Mouse (Mus musculus) forebrain, postnatal 0 days (tissue): Measurements from ENCODE around the gene Gm44973. TPM values are rescaled to one million over a fixed set of nuclear protein-coding genes. Genes with fewer than 3 reads are reported as not detected.

ENCODE experiments used
- ATAC-seq: fragments of 200-750 bp; cut with Nextera tagmentation; 2 replicates; pipeline ENCODE4 v1.8.0; 2017; ENCODE audit warnings: mild to moderate bottlenecking, moderate library complexity
- DNase-seq: peaks from one replicate; pipeline ENCODE4 v3.0.0-alpha.2; 2015
- H3K27ac ChIP-seq: fragments of 300-500 bp; sonication (generic); 2 replicates; pipeline ENCODE4 v1.5.1; 2014; ENCODE audit warnings: low read depth, mild to moderate bottlenecking, antibody characterized with exemption, low read length, moderate library complexity, mixed read lengths
- H3K27me3 ChIP-seq: fragments of 300-500 bp; sonication (generic); 2 replicates; pipeline ENCODE4 v1.6.1; 2014; ENCODE audit warnings: mild to moderate bottlenecking, low read length, mixed read lengths; ENCODE audit not compliant: insufficient read depth
- H3K36me3 ChIP-seq: fragments of 300-500 bp; sonication (generic); 2 replicates; pipeline ENCODE4 v1.6.1; 2014; ENCODE audit warnings: mild to moderate bottlenecking, moderate library complexity; ENCODE audit not compliant: insufficient read depth
- H3K4me1 ChIP-seq: fragments of 300-500 bp; sonication (generic); 2 replicates; pipeline ENCODE4 v1.6.1; 2014; ENCODE audit warnings: antibody characterized with exemption; ENCODE audit not compliant: insufficient read depth
- H3K4me2 ChIP-seq: fragments of 300-500 bp; sonication (generic); 2 replicates; pipeline ENCODE4 v1.6.1; 2014; ENCODE audit warnings: low read depth, mild to moderate bottlenecking, moderate library complexity
- H3K4me3 ChIP-seq: fragments of 300-500 bp; sonication (generic); 2 replicates; pipeline ENCODE4 v1.5.1; 2014; ENCODE audit warnings: low read depth, low read length, mixed read lengths
- H3K9ac ChIP-seq: fragments of 300-500 bp; sonication (generic); 2 replicates; pipeline ENCODE4 v1.6.1; 2014; ENCODE audit warnings: mild to moderate bottlenecking
- H3K9me3 ChIP-seq: fragments of 300-500 bp; sonication (generic); 2 replicates; pipeline ENCODE4 v1.6.1; 2016; ENCODE audit warnings: low read length
- CTCF ChIP-seq: sonication (generic); IDR thresholded peaks from 2 replicates; pipeline ENCODE4 v1.5.1; 2016; ENCODE audit warnings: antibody characterized with exemption, control low read depth, low read depth
- WGBS: fragments of 180-500 bp; shearing (Covaris S2); extraction: QIAGEN DNeasy Blood & Tissue Kit; methylation state at CpG from one replicate; pipeline ENCODE4 v1.1.7; 2014; 5-methylcytosine and 5-hydroxymethylcytosine counted together
- polyA plus RNA-seq: library from polyadenylated mRNA; unstranded; fragments of >200 nt; fragmentation: Nextera tagmentation; extraction: Ambion mirVana; gene quantifications from 2 replicates; pipeline ENCODE4 v1.2.1, GENCODE M21; 2015
- total RNA-seq: library from RNA; depleted of rRNA; stranded (reverse); fragments of >200 nt; gene quantifications from 2 replicates; pipeline ENCODE4 v1.2.3, GENCODE M21; 2014

The Gm44973 gene
- total and polyA plus RNA-seq, 2 experiments from 2014 or later: 3.1 TPM; not detected in 1

- H3K9ac ChIP-seq: no peak overlapping the region
- H3K4me2 ChIP-seq: peak overlapping the region; percentile 57; the same call in 1 of the 2 replicates
- peaks cover 11% of the 10 kb centered on the region; the same call in 1 of the 2 replicates for H3K4me1 ChIP-seq
- WGBS: 93% methylated on average over 7 of the region's 7 CpGs
- ATAC-seq: no peak
- H3K36me3 ChIP-seq: peaks cover 36% of the 10 kb centered on the region
- no peaks in the 10 kb centered on the region for H3K27me3 ChIP-seq
- H3K9me3 ChIP-seq: no peaks in the 10 kb centered on the region
- DNase-seq: no peak
- TF ChIP-seq CTCF: no peak
- 0 out of 2 replicates have a peak overlapping the region, but pooled peaks have one; percentile 67 for H3K4me3 ChIP-seq
- H3K27ac ChIP-seq: no peak overlapping the region
Observed at GRCm38 (mm10) chr7:5037026-5037425, 21.7 kb downstream of the Gm44973 start.

DNA sequence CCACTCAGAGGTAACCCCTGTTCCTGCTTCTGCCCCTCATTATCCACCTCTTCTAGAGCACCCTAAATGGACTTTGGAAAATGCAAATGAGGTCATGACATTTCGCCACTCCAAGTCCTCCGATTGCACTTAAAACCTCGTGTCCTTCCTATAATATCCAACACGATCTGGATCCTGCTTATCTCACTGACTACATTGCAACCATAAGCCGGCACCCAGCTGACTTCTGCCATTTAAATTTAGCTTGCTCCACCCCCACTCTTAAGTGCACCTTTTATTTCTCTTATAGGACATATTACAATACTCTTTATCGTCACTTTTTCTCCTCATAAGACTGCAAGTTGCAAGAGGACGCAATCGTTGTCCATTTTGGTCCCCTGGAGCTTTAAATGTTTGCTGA lies 22.2 kb downstream of the Gm44973 start:
- no peak for ATAC-seq
- Histone ChIP-seq H3K9ac (peak overlapping the region; percentile 76), H3K4me2 (peak overlapping the region; percentile 57), H3K4me3 (peak overlapping the region; percentile 67), H3K27me3 (no peaks in the 10 kb centered on the region), H3K9me3 (no peaks in the 10 kb centered on the region), H3K36me3 (peaks cover 31% of the 10 kb centered on the region), H3K27ac (peak overlapping the region; percentile 96), H3K4me1 (peaks cover 11% of the 10 kb centered on the region; the same call in 1 of the 2 replicates)
- DNase-seq: no peak
- TF ChIP-seq CTCF: no peak
- WGBS: 82% methylated on average over 8 of the region's 8 CpGs

DNA sequence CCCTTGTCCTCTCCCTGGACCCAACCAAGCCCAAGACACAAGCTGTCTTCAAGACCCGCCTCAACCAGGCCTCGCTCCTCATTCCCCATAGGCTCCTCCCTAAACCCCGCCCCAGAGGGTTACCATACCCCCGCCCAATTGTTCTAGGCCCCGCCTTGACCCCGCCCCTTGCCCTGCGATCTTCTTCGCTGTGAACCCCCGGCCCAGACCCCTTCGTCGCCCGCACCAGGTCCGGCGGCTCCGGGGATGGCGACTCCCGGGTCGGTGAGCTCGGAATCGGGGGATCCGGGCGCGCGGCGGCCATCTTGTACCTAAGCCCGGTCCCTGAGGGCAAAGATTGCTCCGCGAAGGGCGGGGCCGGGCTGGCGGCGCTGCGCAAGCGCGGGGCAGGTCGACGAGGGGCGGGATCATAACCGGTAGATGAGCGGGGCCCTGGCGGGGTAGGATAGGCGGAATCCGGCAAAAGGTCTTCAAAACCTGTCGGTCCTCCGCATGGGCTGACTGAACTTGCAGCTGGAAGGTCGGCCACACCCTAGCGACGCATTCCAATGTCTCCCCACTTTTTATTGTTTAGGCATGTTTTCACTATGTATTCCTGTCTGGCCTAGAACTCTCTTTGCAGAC lies 22.9 kb downstream of the Gm44973 start, which contains the start of gene Zfp784:
Gene Zfp784 (minus strand): TSS at position 338 of the 624 bp plus-strand sequence.
- DNase-seq: peak; percentile 93
- peak within 1 kb of the TSS; percentile 57 for H3K4me2 ChIP-seq
- H3K9me3 ChIP-seq: no peaks in the 10 kb centered on the region
- H3K9ac ChIP-seq: peak within 1 kb of the TSS; percentile 76
- H3K27ac ChIP-seq: peak within 1 kb of the TSS; percentile 96
- under 1% methylated on average over 48 of the region's 48 CpGs for WGBS
- peaks cover 24% of the 10 kb centered on the region for H3K36me3 ChIP-seq
- ATAC-seq: peak; percentile 98
- TF ChIP-seq CTCF: no peak
- H3K27me3 ChIP-seq: no peaks in the 10 kb centered on the region
- H3K4me3 ChIP-seq: peak within 1 kb of the TSS; percentile 67
- peaks cover 11% of the 10 kb centered on the region; the same call in 1 of the 2 replicates for H3K4me1 ChIP-seq

- H3K9me3 ChIP-seq: no peaks in the 10 kb centered on the region
- peak overlapping the region; percentile 76 for H3K9ac ChIP-seq
- peaks cover 17% of the 10 kb centered on the region for H3K36me3 ChIP-seq
- peaks cover 11% of the 10 kb centered on the region; the same call in 1 of the 2 replicates for H3K4me1 ChIP-seq
- peak overlapping the region; percentile 67 for H3K4me3 ChIP-seq
- DNase-seq (no peak), ATAC-seq (no peak)
- no peaks in the 10 kb centered on the region for H3K27me3 ChIP-seq
- no peak for TF ChIP-seq CTCF
- WGBS: 31% methylated on average over 5 of the region's 5 CpGs
- H3K27ac ChIP-seq: no peak overlapping the region
- peak overlapping the region; percentile 57 for H3K4me2 ChIP-seq
Observed at GRCm38 (mm10) chr7:5038940-5039339, 23.6 kb downstream of the Gm44973 start.

- no peak for DNase-seq
- no peak for TF ChIP-seq CTCF
Observed at GRCm38 (mm10) chr7:5044981-5045380, 29.7 kb downstream of the Gm44973 start.

GRCm38 (mm10) chr7:5046112-5046511 lies 30.8 kb downstream of the Gm44973 start:
- ATAC-seq: no peak
- 65% methylated on average over 2 of the region's 2 CpGs for WGBS
- TF ChIP-seq CTCF: peak; percentile 6; the same call in 1 of the 2 replicates
- H3K4me2 ChIP-seq: no peak overlapping the region
- no peak for DNase-seq
- H3K36me3 ChIP-seq: peaks cover 3% of the 10 kb centered on the region; the same call in 1 of the 2 replicates
- H3K27me3 ChIP-seq: no peaks in the 10 kb centered on the region
- peaks cover 4% of the 10 kb centered on the region; the same call in 1 of the 2 replicates for H3K4me1 ChIP-seq
- H3K4me3 ChIP-seq: no peak overlapping the region
- H3K9ac ChIP-seq: no peak overlapping the region
- H3K9me3 ChIP-seq: no peaks in the 10 kb centered on the region
- no peak overlapping the region for H3K27ac ChIP-seq

More at GRCm38 (mm10) chr7:5044981-5045380, 29.7 kb downstream of the Gm44973 start:
- H3K9ac ChIP-seq: no peak overlapping the region
- no peak overlapping the region for H3K4me3 ChIP-seq
- peaks cover 3% of the 10 kb centered on the region; the same call in 1 of the 2 replicates for H3K36me3 ChIP-seq
- no peak overlapping the region for H3K4me2 ChIP-seq
- no peak for ATAC-seq
- no peaks in the 10 kb centered on the region for H3K4me1 ChIP-seq
- H3K27ac ChIP-seq: no peak overlapping the region
- H3K27me3 ChIP-seq: no peaks in the 10 kb centered on the region
- H3K9me3 ChIP-seq: no peaks in the 10 kb centered on the region
- WGBS: 86% methylated on average over 2 of the region's 2 CpGs

GRCm38 (mm10) chr7:5047313-5047712 lies 32.0 kb downstream of the Gm44973 start:
- ATAC-seq (no peak), DNase-seq (peak; percentile 52)
- no peak overlapping the region for H3K27ac ChIP-seq
- WGBS: 30% methylated on average over 2 of the region's 2 CpGs
- no peak overlapping the region for H3K9ac ChIP-seq
- no peaks in the 10 kb centered on the region for H3K36me3 ChIP-seq
- no peaks in the 10 kb centered on the region for H3K27me3 ChIP-seq
- no peak overlapping the region for H3K4me3 ChIP-seq
- H3K4me2 ChIP-seq: no peak overlapping the region
- peak; percentile 41 for TF ChIP-seq CTCF
- H3K4me1 ChIP-seq: peaks cover 4% of the 10 kb centered on the region; the same call in 1 of the 2 replicates
- H3K9me3 ChIP-seq: no peaks in the 10 kb centered on the region
